Mouse (Mus musculus): ENCODE data around the gene Hoxb9.
A peak's percentile ranks its signal among the peaks of the same experiment; 100 is the strongest.

Gene Hoxb9

GRCm38 (mm10) chr11:96285771-96286738 lies 14.8 kb downstream of the Hoxb9 start, which contains the start of gene Hoxb7:
Hoxb7 (plus strand) TSS chr11:96286623.
- DNase-seq: no peak

DNA sequence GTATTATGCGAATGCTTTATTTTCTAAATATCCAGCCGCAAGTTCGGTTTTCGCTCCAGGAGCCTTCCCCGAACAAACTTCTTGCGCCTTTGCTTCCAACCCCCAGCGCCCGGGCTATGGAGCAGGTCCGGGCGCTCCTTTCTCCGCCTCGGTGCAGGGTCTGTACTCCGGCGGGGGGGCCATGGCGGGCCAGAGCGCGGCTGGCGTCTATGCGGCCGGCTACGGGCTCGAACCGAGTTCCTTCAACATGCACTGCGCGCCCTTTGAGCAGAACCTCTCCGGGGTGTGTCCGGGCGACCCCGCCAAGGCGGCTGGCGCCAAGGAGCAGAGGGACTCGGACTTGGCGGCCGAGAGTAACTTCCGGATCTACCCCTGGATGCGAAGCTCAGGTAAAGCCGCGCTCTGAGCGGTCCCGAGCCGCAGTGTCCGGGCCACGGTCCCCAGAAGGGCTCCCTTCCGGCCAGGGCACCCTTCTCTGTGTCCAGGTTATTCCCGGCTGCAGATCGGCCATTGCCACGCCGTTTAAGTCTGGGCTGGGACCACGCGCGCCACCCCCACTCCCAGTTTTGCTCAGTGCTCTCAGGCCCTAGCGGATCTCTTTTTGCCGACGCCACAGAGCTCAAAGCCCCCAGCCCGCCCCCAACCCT lies 15.6 kb downstream of the Hoxb9 start:
- DNase-seq: no peak

GRCm38 (mm10) chr11:96287411-96287810 lies 16.2 kb downstream of the Hoxb9 start:
- no peak for DNase-seq

GRCm38 (mm10) chr11:96288455-96289221 lies 17.4 kb downstream of the Hoxb9 start:
- DNase-seq: no peak

DNA sequence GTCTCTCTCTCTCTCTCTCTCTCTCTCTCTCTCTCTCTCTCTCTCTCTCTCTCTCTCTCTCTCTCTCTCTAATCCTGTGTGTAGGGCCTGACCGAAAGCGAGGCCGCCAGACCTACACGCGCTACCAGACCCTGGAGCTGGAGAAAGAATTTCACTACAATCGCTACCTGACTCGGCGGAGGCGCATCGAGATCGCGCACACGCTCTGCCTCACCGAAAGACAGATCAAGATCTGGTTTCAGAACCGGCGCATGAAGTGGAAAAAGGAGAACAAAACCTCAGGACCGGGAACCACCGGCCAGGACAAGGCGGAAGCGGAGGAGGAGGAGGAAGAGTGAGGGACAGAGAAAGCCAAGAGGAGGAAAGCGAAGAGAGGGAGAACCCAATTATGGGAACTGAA lies 18.0 kb downstream of the Hoxb9 start:
- no peak for DNase-seq

GRCm38 (mm10) chr11:96289837-96290236 lies 18.6 kb downstream of the Hoxb9 start:
- DNase-seq: no peak

DNA sequence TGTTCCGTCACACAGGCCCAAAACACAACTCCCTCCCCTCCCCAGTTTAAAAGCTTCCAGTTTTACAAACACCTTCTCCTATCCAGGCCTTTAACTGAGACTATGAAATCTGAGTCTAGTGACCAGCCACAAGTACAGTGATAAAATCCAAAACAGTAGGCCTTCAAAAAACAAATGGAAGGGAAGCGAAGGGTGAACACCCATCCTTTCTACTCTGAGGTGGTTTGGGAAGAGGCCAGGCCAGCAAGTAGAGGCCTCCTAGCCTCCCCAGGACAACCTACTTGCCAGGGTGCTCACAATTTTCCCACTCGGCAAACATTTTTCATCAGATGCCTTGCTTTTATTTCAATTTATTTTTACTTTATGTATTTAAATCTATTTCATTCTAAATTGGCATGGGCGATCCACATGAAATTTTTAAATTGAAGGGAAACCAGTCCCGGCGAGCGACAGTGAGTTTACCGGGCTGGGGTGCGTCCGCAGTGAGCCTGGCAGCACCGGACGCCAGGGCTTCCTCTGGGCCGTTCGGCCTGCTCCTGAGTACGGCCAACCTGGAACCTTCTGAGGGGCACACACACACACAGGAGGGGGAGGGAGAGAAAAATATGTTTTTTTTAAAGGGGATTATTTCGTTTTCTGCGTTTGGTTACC lies 19.6 kb downstream of the Hoxb9 start:
- no peak for DNase-seq

DNA sequence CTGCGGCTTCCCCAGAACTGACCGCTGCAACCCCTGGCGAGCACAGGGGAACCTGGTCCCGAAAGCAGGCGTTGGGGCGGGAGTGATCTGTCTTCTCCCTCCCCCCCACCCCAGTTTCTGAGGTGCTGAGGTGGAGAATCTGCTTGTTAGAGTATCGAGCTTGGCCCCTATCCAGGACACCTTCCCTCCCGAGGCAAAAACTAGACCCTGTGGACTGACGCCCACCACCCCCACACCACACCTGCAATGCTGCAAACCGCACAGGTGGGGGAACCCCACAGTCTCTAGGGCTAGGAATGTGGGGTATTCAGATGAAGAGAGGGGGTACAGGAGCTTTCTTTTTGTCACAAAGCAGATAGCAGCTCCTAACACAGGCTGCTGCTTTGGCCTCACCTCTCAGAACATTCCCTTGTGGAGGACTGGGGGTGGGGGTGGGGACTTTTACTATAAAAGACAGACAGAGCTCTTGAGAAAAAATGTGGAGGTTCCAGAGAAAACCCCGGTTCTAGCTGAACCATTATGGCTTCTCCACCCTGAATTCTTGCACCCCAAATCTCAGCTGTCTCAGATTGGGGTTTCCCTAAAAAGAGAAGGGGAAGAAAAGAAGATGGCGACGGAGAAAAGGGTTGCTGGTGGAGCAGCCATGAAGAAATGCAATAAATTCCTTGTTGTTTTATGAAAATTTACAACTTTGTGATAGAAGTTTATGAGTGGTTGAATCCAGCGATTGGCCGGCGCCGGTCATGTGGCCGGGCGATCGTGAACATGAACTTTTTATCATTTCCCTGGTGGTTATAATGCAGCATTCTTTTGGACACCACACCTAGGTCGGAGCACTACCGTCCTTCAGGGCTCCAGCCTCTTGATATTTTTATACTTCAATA lies 20.7 kb downstream of the Hoxb9 start, which contains the start of gene Hoxb6:
Hoxb6 (plus strand) TSS at position 796 of the 884 bp plus-strand sequence.
- DNase-seq: no peak

DNA sequence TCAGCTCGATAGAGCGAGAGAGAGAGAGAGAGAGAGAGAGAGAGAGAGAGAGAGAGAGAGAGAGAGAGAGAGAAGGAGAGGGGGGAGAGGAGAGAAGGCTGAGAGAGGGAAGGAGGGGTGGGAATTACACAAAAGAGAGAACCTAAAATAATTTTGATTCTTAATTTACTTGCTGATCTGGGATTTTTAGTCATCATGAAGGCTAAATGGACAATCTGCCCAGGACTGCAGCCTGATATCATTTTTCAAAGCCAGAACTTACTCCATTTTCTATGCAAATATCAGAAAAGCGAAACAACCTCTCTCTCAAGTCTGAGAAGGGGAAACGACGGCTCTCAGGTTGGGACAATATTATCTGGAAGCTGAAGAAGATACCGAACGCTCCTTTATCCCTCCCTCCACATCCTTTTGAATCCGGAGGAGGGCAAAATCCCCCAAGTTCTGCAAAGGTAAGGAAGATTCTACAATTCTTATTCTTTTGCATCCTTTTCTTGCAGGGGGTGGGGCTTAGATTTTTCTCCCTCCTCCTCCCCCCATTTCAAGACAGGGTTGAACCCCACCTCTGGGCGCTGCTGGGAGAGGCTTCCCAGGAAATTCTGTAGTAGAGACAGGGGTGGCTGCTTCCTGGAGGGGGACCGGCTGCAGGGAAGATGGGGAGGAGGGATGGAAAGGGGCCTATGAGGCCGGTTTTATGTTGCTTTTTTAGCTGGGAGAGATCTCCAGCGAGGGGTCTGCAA lies 21.5 kb downstream of the Hoxb9 start:
- no peak for DNase-seq

GRCm38 (mm10) chr11:96293302-96293921 lies 22.2 kb downstream of the Hoxb9 start:
- DNase-seq: no peak

GRCm38 (mm10) chr11:96294245-96295091 lies 23.2 kb downstream of the Hoxb9 start:
- peak; percentile 78 to 83 for DNase-seq

- DNase-seq: no peak
These were observed 24.0 kb downstream of the Hoxb9 start for GRCm38 (mm10) chr11:96295092-96295835.

GRCm38 (mm10) chr11:96296997-96297396 lies 25.7 kb downstream of the Hoxb9 start:
- no peak for DNase-seq

DNA sequence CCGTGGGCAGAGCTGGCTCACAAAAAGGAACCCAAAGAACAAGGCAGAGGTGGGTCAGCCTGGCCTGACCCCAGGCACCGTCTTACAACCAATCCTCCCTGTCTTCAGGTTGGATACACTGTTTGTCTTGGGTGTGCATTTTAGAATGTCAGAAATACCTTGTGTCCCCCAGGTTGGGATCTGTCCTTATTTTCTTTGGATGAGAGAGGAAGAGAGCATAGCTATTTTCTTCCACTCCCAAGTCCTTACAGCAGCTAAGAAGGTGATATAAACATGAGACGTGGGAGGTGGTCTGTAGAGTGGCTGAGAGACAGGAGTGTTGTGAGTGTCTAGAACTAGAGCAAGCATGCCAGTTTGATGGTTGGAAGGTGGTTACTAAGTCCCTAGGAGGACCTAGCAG lies 26.2 kb downstream of the Hoxb9 start:
- DNase-seq: no peak

DNA sequence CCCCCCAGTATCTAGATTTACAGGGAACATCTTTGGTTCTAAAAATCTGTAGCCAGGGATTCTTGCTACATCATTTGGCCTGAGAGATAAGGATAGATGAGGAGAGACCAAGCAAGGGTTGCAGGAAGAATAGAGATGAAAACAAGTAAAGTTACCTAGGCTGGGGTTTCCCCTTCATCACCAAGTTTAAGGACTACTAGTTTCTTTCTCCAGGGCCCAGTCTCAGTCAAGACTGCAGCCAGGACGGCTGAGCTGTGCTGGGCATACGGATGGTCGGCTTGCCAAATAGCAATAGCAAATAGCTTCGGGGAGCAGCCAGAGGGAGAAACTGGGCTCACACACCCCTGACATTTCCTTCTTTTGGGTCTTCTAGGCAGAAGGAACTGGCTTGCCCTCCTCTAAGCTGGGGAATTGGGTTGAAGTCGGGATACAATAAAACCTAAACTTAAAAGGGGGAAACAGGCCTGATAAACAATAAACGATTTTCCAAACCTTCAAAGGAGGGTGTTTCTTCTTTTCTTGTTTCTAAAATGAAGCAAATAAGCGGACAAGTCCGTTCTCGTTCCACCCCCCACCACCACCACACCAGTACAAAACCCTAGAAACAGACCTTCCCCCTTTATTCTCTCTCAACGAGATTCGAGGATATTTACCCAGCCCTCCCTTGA lies 26.8 kb downstream of the Hoxb9 start:
- no peak for DNase-seq

- DNase-seq: no peak
These were observed 27.8 kb downstream of the Hoxb9 start for GRCm38 (mm10) chr11:96298895-96299667.

DNA sequence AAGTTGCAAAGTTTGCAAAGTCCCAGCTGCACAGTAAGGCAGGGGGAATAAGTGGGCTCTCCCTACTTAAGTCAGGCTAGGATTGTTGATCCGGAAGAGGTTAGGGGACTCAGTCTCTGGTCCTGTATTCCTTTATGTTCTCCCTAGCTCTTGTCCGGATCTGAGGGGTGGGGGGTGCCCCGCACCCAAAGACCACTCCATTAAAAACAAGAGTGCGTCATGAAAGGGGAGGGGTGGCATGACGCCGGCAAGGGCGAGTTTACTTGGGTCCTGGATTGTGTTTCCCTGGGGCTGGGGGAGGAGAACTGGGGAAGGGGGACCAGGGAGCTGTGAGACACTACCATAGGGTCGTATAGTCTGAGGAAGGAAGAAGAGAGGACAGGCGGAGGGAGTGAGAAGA lies 28.5 kb downstream of the Hoxb9 start:
- DNase-seq: no peak

Measured in cerebellum, postnatal 14 days (tissue).